Mouse (Mus musculus): Measurements from ENCODE around the gene Rxrg. TPM values are rescaled to one million over a fixed set of nuclear protein-coding genes. Genes with fewer than 3 reads are reported as not detected.

The Rxrg gene
- polyA plus RNA-seq, 1 experiment from 2014 or later, result 3.5 TPM

DNA sequence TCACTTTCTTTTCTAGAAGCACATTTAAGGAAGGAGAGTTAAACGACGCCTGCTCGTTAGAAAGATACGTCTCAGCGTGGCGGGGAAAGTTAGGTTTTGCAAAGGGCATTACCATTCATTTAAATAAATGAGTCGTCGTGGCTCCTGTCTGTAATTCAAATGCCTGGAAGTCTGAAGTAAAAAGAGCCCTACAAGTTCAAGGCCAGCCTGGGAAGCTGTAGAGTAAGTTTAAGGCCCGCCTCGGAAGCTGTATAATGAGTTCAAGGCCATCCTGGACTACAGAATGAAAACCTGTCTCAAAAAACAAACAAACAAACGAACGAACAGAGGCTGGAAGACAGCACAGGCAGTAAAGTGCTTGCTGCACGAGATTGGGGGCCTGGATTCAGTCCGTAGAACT, 18.9 kb downstream of the Rxrg start:
- H3K27ac ChIP-seq, result no peak overlapping the region
- no peak overlapping the region for H3K4me3 ChIP-seq
- H3K9me3 ChIP-seq, result no peaks in the 10 kb centered on the region
- 0 out of 2 replicates have a peak, but pooled peaks cover 4% of the 10 kb centered on the region for H3K27me3 ChIP-seq (ENCODE audit: insufficient read depth, poor library complexity, severe bottlenecking)
- peaks cover 8% of the 10 kb centered on the region for H3K4me1 ChIP-seq
- H3K36me3 ChIP-seq, result no peaks in the 10 kb centered on the region
- 74% methylated on average over 14 of the region's 14 CpGs for WGBS
- no peak for DNase-seq (ENCODE audit: low spot score)

DNA sequence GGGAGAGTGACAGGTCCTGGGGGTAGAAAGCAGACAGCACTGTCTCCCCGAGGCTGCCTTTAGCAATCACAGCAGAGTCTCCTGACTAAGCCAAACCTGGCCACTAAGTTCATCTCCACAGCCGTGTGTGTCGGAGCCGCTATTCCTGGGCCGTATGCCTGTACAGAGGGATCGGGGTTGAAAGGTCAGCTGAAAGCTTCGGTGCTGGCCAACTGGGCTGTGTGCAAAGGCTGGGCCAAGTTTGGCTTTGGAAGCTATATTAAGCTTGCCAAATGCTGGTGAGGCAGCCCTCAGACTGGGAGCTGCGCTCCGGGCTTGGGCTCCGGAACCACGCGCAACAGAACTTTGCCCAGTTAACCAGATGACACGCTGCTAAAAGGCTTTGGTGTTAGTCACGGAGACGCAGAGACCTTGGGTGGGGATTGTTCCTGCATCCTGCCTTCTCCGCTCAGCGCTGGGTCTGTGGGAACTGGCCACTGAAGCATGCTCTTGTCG, 19.9 kb downstream of the Rxrg start:
- no peak overlapping the region for H3K27ac ChIP-seq
- peaks cover 9% of the 10 kb centered on the region for H3K4me1 ChIP-seq
- no peaks in the 10 kb centered on the region for H3K9me3 ChIP-seq
- 0 out of 2 replicates have a peak, but pooled peaks cover 4% of the 10 kb centered on the region for H3K27me3 ChIP-seq (ENCODE audit: insufficient read depth, poor library complexity, severe bottlenecking)
- no peak overlapping the region for H3K4me3 ChIP-seq
- DNase-seq (ENCODE audit: low spot score), result peak; percentile 74
- H3K36me3 ChIP-seq, result no peaks in the 10 kb centered on the region
- 70% methylated on average over 18 of the region's 18 CpGs for WGBS

DNA sequence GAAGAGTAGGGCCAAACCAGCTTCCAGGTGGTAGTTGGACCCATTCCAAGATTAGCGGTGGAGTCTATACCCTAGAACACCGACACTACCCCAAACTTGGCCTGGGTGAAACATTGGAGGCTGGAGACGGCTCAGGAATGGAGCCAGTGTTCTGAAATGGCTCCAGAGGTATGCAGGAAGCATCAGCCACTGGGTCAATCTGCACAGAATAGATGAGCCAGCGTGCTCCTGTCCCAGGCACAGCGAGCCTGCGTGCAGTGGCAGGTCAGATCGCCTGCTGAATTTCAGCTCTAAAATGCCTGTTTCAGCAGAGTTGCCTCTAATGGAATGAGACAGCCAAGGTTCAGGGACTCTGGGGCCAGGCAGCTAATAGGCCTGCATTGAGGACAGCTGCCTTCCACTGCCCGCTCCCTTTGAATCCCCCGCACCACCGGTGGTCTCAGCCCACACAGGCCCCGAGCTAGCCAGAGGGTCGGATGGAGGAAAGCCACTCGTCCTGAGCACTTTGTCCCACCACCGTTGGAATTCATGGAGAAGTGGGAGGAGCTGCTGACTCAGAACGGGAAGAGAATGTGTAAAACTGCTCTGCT, 22.1 kb downstream of the Rxrg start:
- Histone ChIP-seq H3K36me3 (no peaks in the 10 kb centered on the region), H3K27me3 (ENCODE audit: insufficient read depth, poor library complexity, severe bottlenecking) (0 out of 2 replicates have a peak, but pooled peaks cover 4% of the 10 kb centered on the region), H3K4me3 (no peak overlapping the region), H3K27ac (no peak overlapping the region), H3K9me3 (no peaks in the 10 kb centered on the region), H3K4me1 (peaks cover 13% of the 10 kb centered on the region)
- 59% methylated on average over 15 of the region's 15 CpGs for WGBS
- DNase-seq (ENCODE audit: low spot score), result no peak

DNA sequence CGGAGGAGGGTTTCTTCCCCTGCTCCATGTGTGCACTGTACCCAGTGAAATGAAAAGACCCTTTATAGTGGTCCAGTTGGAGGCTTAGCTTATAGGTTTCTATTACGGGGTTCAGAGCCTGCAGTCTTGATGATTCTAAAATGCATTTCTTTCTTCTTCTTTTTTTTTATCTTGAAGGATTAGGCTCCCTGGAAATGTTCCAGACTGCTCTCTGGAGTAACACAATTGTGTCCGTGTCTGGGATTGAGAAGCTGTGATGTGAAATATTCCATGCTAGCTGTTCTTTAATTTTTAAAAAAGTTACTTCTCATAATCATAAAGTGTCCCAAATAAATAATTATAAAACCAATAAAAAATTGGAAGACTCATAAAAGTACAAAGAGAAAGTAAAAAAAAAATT, 26.9 kb downstream of the Rxrg start:
- H3K36me3 ChIP-seq, result no peaks in the 10 kb centered on the region
- H3K27me3 ChIP-seq (ENCODE audit: insufficient read depth, poor library complexity, severe bottlenecking), result peaks cover 19% of the 10 kb centered on the region; the same call in 1 of the 2 replicates
- DNase-seq (ENCODE audit: low spot score), result no peak
- no peak overlapping the region for H3K4me3 ChIP-seq
- H3K4me1 ChIP-seq, result 0 out of 2 replicates have a peak, but pooled peaks cover 6% of the 10 kb centered on the region
- H3K27ac ChIP-seq, result no peak overlapping the region
- H3K9me3 ChIP-seq, result no peaks in the 10 kb centered on the region
- 76% methylated on average over 3 of the region's 3 CpGs for WGBS

DNA sequence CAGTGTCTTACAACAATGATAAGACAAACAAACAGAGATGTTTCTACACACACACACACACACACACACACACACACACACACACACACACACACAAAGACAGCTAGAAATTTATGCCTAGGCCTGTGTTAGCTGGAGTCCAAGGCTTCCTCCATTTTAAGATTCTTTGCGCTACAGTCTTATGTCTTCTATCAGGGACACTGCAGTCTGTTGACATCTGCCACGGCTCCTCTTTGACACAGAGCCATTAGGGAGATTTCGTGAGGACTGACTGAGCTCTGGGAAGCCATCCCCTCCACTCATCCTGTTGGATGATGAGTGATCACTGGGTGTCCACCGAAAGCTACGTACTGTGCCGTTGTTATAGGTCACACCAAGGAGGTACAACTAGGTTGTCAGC, 33.6 kb downstream of the Rxrg start:
- H3K27ac ChIP-seq, result no peak overlapping the region
- DNase-seq (ENCODE audit: low spot score), result no peak
- no peaks in the 10 kb centered on the region for H3K36me3 ChIP-seq
- WGBS, result 54% methylated on average over 6 of the region's 6 CpGs
- peaks cover 20% of the 10 kb centered on the region for H3K27me3 ChIP-seq (ENCODE audit: insufficient read depth, poor library complexity, severe bottlenecking)
- no peaks in the 10 kb centered on the region for H3K9me3 ChIP-seq
- H3K4me1 ChIP-seq, result no peaks in the 10 kb centered on the region
- H3K4me3 ChIP-seq, result no peak overlapping the region

DNA sequence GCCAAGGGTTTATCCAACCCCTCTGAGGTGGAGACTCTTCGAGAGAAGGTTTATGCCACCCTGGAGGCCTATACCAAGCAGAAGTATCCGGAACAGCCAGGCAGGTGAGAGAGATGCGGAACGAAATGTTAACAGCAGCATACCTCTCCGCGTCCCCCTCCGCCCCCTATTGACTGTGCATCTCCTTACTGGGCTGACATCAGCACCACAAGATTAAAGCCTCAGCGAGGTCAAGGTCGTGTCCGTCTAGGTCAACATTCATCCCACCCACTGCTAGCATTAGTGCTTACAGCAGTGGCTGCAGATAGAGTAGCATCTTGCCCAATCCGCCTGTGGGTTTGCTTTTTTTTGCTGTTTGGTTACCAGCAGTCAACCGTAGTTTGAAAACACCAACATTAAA, 37.5 kb downstream of the Rxrg start:
- no peaks in the 10 kb centered on the region for H3K9me3 ChIP-seq
- H3K27me3 ChIP-seq (ENCODE audit: insufficient read depth, poor library complexity, severe bottlenecking), result peaks cover 32% of the 10 kb centered on the region
- H3K4me3 ChIP-seq, result no peak overlapping the region
- WGBS, result 51% methylated on average over 12 of the region's 12 CpGs
- no peak for DNase-seq (ENCODE audit: low spot score)
- no peaks in the 10 kb centered on the region for H3K4me1 ChIP-seq
- H3K27ac ChIP-seq, result no peak overlapping the region
- H3K36me3 ChIP-seq, result no peaks in the 10 kb centered on the region

DNA sequence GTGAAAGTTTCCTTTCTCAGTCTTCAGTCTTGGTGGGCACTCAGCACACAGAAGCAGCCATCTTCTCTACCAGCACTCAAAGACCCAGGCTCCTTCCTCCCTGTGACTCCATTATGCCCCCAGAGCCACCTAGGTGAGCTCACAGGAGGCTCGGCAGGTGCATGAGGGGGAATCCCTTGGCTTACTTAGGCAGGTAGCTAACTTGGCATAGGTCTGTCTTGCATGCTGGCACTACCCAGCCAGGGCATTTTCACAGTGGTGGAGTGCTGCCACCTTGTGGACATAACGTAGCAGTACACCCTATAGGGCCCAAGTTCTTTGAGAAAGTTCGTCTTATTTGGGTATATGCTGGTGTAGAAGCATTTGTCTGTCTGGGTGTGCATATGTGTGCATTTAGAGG, 38.8 kb downstream of the Rxrg start:
- Histone ChIP-seq H3K9me3 (no peaks in the 10 kb centered on the region), H3K4me3 (no peak overlapping the region), H3K27ac (no peak overlapping the region), H3K4me1 (no peaks in the 10 kb centered on the region), H3K27me3 (ENCODE audit: insufficient read depth, poor library complexity, severe bottlenecking) (peaks cover 33% of the 10 kb centered on the region), H3K36me3 (no peaks in the 10 kb centered on the region)
- 18% methylated on average over 3 of the region's 3 CpGs for WGBS
- peak; percentile 83 for DNase-seq (ENCODE audit: low spot score)

DNA sequence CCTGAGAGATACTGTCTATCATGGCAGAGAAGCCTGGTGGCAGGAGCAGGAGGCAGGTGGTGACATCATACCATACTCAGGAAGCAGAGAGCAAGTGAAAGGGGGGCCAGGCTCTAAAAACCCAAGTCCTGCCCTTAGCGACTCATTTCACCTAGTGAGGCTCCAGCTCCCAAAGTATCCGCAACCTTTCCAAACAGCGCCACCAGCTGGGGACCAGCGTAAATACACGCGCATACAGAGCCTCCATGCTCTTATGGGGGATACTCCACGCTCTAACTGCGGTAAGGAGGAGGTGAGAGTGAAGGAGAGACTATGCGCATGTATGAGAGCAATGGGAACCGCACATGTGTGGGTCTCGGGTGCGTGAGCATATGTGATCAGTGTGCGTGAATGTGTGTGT, 39.9 kb downstream of the Rxrg start:
- Histone ChIP-seq H3K4me1 (no peaks in the 10 kb centered on the region), H3K27ac (no peak overlapping the region), H3K4me3 (no peak overlapping the region), H3K36me3 (no peaks in the 10 kb centered on the region), H3K27me3 (ENCODE audit: insufficient read depth, poor library complexity, severe bottlenecking) (peaks cover 43% of the 10 kb centered on the region), H3K9me3 (no peaks in the 10 kb centered on the region)
- WGBS, result 23% methylated on average over 13 of the region's 13 CpGs
- DNase-seq (ENCODE audit: low spot score), result no peak

DNA sequence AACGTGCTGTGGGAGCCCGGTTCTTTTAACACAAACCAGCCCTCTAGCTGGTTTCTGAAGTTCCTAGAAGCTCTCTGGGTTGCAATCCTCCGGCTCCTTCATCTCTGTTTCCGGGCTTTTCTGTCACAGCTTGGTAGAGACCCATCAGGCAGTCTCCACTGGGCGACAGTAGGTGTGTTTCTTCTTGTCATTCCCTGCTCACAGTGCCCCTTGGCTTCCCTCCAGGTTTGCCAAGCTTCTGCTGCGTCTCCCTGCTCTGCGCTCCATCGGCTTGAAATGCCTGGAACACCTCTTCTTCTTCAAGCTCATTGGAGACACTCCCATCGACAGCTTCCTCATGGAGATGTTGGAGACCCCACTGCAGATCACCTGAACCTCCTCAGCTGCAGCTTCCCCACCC, 40.7 kb downstream of the Rxrg start:
- Histone ChIP-seq H3K27ac (no peak overlapping the region), H3K36me3 (no peaks in the 10 kb centered on the region), H3K4me3 (no peak overlapping the region), H3K4me1 (no peaks in the 10 kb centered on the region), H3K27me3 (ENCODE audit: insufficient read depth, poor library complexity, severe bottlenecking) (peaks cover 51% of the 10 kb centered on the region), H3K9me3 (no peaks in the 10 kb centered on the region)
- DNase-seq (ENCODE audit: low spot score), result no peak
- WGBS, result 66% methylated on average over 9 of the region's 9 CpGs

DNA sequence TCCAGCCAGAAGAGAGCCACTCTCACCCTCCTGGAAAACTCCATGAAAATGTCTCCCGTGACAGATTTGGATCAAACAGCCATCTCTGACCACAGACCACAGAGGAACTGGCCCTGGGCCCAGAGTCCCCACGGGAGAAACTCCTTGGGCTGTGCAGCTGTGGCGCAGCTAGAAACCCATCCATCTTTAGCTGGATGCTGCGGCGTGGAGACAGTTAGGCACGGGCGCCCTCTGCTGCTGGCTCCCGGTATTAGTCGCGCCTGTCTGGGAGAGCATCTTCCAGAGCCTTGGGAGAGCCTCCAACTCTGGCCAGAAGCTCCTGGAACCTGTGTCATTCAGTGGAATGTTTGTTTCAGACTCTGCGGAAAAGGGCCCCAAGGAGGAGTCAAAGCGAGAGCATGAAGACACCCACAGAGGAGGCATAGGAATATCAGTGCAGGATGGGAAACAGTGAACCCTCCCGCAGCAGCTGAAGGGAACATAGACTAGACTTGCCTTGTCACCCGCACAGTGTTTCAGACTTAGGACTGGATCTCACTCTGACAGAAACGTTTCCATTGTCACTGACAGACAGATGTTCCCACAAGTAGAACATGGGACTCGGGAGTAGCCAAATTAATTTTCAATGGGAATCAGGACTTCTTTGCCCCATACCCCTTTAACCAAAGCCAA, 46.8 kb downstream of the Rxrg start:
- Histone ChIP-seq H3K27ac (no peak overlapping the region), H3K27me3 (ENCODE audit: insufficient read depth, poor library complexity, severe bottlenecking) (peaks cover 35% of the 10 kb centered on the region), H3K36me3 (no peaks in the 10 kb centered on the region), H3K4me3 (no peak overlapping the region), H3K9me3 (no peaks in the 10 kb centered on the region), H3K4me1 (no peaks in the 10 kb centered on the region)
- DNase-seq (ENCODE audit: low spot score), result peak; percentile 84
- WGBS, result 18% methylated on average over 16 of the region's 16 CpGs

DNA sequence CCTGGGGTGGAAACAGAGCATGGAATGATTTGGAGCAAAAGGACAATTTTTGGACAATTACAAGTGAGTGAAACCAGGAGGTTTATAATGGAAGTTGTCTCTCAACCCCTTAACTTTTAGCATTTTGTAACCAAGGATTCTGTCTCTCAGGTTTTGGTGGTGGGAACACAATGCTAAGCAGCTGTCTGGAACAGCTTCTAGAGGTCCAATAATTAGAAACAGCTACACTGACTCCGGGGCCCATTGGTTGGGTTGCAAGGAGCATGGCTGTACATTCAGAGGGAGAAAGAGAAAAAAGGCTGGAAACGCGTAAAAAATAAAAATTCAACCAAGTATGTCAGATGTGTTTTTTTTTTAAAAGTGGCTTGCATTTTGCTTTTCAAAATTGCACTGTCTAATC, 50.5 kb downstream of the Rxrg start:
- Histone ChIP-seq H3K4me1 (no peaks in the 10 kb centered on the region), H3K27ac (no peak overlapping the region), H3K9me3 (no peaks in the 10 kb centered on the region), H3K4me3 (no peak overlapping the region), H3K27me3 (ENCODE audit: insufficient read depth, poor library complexity, severe bottlenecking) (peaks cover 14% of the 10 kb centered on the region; the same call in 1 of the 2 replicates), H3K36me3 (no peaks in the 10 kb centered on the region)
- 85% methylated on average over 3 of the region's 3 CpGs for WGBS
- DNase-seq (ENCODE audit: low spot score), result no peak

DNA sequence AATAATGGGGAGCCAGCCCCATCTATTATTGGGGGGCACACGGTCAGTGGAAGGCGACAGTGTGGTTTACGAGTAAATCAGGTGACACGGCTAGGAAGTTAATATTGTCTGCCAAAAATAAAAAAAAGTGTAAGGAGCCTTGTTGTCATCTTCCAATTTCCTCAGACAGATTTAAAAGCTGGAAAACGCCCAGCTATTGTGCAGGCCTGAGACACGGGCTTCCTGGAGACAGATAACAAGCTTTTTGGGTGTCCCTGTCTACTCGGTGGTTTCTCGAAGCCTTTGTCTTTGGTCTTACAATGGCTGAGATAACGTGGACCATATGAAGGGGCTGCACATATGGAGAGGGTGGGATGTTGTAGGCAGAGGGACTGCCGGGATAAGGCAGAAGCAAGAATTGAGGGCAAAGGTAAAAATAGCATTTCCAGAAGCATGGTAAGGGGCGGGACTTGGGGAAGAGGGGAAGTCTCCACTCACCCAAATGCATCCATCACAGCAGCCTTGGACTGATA, 51.0 kb downstream of the Rxrg start:
- 65% methylated on average over 11 of the region's 11 CpGs for WGBS
- DNase-seq (ENCODE audit: low spot score), result no peak
- no peak overlapping the region for H3K4me3 ChIP-seq
- H3K4me1 ChIP-seq, result no peaks in the 10 kb centered on the region
- no peaks in the 10 kb centered on the region for H3K36me3 ChIP-seq
- no peaks in the 10 kb centered on the region for H3K9me3 ChIP-seq
- peaks cover 9% of the 10 kb centered on the region; the same call in 1 of the 2 replicates for H3K27me3 ChIP-seq (ENCODE audit: insufficient read depth, poor library complexity, severe bottlenecking)
- no peak overlapping the region for H3K27ac ChIP-seq

DNA sequence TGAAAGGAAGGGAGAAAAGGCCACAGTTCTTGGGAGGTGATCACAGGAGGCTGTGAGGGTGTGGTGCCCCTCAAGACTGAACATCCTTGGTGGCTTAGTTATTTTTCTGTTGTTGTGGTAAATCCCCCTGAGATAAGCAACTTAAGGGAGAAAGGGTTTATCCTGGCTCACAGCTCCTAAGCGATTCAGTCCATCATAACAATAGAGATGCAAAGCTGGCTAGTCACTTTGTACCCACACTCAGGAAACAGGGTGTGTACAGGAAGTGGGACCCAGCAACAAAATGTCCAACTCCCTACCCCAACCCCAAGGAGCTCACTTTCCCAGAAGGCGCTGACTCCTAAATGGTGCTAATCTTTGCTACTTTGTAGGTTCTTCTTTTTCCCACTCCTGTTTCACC, 54.2 kb downstream of the Rxrg start:
- H3K36me3 ChIP-seq, result no peaks in the 10 kb centered on the region
- no peak for DNase-seq (ENCODE audit: low spot score)
- H3K4me1 ChIP-seq, result no peaks in the 10 kb centered on the region
- 68% methylated on average over 2 of the region's 2 CpGs for WGBS
- H3K27ac ChIP-seq, result no peak overlapping the region
- H3K27me3 ChIP-seq (ENCODE audit: insufficient read depth, poor library complexity, severe bottlenecking), result peaks cover 19% of the 10 kb centered on the region
- H3K4me3 ChIP-seq, result no peak overlapping the region
- no peaks in the 10 kb centered on the region for H3K9me3 ChIP-seq

Measured in heart, embryonic 10.5 days (tissue).